Mouse (Mus musculus): Measurements from ENCODE around the gene Cdkl2.

- no peak for TF ChIP-seq POLR2A (IDR thresholded peaks at IDR 0.05; ENCODE audit: borderline replicate concordance, extremely low read depth, low read depth, low read length)
- no peak for TF ChIP-seq CTCF (IDR thresholded peaks at IDR 0.05; ENCODE audit: insufficient read depth, low read length)
Observed at GRCm38 (mm10) chr5:91989261-91989660, 54.4 kb downstream of the Cdkl2 start.
